Mouse (Mus musculus) G1E-ER4 (cell line): ENCODE results near the gene Gna11. TPM values are rescaled to one million over a fixed set of nuclear protein-coding genes. Genes with fewer than 3 reads are reported as not detected.

Experiments
- GATA1 ChIP-seq: IDR thresholded peaks from one replicate; pipeline ENCODE4 v1.8.0; 2012; ENCODE audit warnings: low read length, inconsistent platforms
- polyA plus RNA-seq: library from polyadenylated mRNA; stranded (reverse); fragments of >175 nt; gene quantifications from 2 replicates; pipeline ENCODE4 v1.2.3, GENCODE M21; 2012

Gna11 gene
- polyA plus RNA-seq, 1 experiment, result 15.0 TPM

DNA sequence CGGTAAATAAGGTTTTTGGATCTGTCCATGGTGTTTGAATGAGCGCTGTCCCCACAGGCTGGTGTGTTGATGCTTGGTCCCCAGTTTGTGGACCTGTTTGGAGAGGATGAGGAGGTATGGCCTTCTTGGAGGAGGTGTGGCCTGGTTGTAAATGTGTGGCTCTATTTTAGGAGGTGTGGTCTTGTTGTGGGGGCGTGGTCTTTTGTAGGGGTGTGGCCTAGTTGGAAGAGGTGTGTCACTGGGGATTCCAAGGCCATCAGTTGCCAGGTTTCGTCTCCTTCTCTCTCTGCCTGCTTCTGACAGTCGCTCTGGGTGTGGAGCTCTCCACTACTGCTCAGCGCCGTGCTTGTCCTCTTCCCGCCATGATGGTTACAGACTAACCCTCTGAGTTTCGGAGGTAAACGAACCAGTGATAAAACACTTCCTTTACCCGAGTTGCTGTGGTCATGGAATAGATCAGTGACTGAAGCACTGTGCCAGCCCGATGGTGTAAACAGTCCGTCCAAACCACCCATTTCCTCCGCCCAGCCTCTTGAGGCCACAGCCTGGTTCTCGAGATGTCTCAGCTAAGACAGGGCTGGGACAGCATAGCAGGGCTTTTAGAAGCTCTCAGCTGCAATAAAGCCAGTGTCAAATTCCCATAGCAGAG, 39.9 kb downstream of the Gna11 start:
- TF ChIP-seq GATA1, result no peak

DNA sequence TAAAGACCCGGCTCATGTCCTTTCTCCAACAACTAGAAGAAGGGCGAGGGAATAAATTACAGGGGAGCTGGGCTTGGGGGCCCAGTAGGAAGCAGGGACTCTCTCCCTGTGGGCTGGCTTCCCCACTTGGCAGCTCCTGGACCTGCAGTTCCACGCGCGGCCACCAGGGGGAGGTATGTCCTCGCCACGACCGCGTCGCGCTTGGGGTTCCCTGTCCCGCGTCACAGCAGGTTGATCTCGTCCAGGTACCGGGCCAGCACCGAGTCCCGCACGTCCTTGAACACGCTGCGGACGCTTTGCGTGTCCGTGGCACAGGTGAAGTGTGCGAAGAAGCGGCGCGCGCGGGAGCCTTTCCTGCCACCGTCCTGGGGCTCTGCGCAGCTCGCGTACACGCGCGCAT, 42.3 kb downstream of the Gna11 start:
- TF ChIP-seq GATA1, result no peak

DNA sequence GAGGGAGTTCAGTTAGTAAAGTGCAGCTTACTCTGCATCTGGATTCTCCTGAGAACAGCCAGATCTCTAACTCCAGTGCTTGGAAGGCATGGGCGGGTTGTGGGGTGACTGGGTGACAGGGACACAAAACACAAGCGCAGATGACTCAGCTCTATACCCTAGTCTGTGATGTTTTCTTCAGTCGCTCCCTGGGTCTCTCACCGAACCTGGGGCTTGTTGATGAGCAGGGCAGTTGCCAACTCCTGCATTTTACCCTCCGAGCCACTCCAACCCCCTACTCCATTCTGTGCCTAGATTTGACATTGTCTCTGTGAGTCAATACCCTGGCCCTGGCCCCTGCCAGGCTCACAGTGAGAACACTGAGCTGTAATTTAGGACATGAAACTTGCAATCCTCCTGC, 43.1 kb downstream of the Gna11 start:
- no peak for TF ChIP-seq GATA1

DNA sequence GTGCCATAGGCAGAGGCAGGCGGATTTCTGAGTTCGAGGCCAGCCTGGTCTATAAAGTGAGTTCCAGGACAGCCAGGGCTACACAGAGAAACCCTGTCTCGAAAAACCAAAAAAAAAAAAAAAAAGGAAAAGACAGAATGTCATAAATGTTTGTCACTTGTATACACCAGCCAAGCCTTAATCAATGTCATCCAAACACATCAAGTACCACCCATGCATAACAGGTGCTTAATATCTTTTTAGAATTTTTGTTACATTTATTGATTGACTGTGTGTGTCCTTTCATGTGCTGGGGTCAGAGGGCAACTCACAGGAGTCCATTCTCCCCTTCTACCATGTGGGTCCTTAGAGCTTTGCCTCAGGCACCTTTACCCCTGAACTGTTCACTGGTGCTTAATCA, 45.0 kb downstream of the Gna11 start, which contains the start of gene S1pr4:
Gene S1pr4, minus strand, starts transcription at position 101 of the 400 bp plus-strand sequence.
- no peak for TF ChIP-seq GATA1

DNA sequence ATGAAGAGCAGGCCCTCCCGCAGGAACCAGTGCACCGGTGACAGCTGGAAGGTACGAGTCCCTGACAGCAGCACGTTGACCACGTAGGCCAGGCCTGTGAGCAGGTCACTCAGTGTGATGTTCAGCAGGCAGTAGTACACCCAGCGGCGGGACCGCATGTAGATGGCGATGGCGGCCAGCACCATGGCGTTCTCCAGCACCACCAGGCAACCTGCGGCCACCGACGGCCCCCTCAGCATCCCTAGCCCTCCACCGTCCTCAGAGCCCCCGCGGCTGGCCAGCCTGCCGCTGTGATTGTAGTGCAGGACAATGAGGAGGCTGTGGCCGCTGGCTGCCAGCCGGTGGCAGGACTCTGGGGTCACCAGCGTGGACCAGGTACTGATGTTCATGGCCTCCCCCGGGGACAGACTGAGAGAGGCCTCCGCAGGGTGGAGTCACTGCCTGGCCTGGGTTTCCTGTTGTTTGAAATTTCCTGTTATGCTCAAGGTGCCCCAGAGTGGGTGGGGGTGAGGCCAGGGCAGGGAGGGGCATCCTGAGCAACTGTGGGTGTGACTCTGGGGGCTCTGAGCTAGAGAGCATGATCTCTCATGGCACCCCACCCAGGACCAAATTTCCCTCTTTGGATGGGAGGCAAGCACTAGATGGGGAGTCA, 45.6 kb downstream of the Gna11 start:
- no peak for TF ChIP-seq GATA1

DNA sequence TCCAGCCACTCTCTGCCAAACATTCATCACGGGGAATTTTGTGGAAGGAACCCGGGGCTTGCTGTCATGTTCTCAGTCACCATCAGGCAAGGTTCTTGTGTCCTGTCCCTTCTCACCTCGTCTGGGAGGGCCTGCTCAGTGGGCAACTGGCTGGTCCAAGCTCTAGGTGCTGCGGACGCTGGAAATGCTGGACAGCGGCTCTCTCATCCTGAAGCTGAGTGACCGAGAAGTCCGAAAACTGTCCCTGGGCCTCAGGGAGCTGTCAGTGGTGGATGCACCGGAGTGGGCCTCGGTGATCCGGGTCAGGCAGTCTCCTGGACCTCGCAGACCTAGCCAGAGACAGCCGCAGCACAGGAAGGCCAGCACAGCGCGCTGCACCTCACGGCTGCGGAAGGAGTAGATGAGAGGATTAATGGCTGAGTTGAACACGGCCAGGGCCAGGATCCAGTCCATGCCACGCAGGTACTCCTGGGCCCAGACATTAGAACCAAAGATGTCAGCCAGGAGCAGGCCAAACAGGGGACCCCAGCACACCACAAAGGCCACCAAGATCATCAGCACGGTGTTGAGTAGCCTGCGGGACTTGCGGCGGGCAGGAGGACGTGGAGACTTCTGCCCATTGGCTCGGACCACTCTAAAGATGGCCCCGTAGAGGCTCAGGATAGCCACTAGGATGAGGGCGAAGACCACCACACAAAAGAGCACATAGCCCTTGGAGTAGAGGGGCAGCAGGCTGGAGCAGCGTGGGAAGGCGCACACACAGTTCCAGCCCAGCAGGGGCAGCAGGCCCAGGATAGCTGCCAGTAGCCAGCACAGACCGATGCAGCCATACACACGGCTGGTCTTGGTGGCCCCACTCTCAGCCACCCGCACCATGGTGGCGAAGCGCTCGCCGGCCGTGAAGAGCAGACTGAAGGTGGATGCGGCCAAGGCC, 46.4 kb downstream of the Gna11 start:
- no peak for TF ChIP-seq GATA1

DNA sequence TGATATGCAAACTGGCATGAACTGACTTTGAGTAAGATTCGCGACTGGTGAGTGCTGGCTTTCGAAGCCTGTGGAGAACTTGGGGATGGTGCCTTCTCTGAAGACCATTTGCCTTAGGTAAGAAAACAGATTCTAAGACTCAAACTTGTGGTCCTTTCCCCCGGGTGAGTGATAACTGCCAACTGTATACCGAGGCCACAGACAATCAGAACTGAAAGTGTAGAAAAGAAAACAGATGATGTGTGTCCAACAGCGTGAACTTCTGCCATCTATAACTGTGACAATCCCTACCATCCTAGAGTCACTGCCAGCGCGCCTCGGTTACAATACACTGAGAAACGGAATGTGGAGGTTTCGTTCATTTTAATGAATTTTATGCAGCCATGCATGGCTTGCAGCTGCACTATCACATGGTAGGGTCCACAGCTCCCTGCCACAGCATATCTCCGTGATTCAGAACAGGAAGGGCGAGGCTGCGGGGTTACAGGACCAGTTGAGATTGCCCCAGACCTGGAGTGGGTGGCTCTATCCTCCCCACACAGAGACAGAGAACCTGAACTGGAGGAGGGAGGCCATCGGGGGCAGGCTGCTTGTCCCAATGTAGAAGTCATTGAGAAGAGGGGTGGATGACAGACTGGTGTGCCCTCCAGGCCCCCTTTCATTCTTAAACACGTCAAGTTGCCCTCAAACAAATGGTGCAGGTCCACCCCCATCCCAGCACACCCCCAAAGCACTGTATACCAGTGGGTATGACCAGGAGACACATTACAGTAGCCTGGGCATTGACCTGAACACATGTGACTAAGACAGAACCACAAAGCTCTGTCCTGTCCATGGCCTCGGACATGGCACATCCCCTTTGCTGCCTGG, 47.4 kb downstream of the Gna11 start:
- TF ChIP-seq GATA1, result no peak

DNA sequence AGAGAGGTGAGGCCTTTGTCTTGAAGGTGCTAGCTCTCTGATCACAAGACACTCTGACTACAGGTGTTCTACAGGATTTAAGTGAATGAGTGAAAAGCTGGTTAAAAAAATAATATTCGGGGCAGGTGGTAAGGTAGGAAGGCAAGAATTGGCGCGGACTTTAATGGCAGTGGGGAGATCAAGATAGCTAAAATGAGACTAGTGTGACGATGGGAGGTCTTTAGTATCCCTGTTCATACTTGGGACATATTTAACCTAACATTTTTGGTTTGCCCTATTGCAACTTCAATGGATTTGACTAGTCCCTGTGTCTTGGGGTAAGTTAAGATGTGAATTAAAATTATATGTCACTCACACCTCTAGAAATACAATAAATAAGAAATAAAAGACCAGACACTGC, 48.0 kb downstream of the Gna11 start:
- no peak for TF ChIP-seq GATA1

DNA sequence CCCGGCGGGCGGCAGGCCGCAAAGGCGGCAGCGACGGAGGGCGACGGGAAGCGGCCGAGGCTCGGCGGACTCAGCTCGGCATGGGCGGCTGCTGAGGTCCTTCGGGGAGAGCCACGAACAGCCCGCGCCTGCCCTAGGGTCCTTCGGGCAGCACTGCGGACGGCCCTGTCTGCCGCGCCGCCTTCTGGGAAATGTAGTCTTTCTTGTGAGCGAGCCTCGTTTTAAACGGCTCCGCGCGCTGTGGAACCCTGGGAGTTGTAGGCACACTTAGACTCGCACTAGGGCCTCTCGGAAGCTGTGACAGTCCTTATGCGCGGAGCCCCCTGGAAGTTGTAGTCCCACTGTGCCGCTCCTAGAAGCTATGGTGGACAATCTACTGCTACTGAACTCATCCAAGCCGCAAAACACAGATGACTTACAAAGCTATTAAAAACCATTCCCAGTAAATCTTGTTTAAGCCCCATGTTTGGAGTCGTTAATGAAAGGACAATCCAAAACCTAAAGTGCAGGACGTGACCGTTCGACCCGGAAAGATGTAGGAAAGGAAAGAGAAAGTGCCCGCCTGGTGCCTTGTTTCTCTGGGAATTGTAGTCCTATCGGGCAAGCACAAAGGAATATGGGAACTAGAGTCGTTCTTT, 48.6 kb downstream of the Gna11 start, which contains the start of gene Ncln:
Gene Ncln, minus strand, starts transcription at position 129 of the 638 bp plus-strand sequence.
- no peak for TF ChIP-seq GATA1

DNA sequence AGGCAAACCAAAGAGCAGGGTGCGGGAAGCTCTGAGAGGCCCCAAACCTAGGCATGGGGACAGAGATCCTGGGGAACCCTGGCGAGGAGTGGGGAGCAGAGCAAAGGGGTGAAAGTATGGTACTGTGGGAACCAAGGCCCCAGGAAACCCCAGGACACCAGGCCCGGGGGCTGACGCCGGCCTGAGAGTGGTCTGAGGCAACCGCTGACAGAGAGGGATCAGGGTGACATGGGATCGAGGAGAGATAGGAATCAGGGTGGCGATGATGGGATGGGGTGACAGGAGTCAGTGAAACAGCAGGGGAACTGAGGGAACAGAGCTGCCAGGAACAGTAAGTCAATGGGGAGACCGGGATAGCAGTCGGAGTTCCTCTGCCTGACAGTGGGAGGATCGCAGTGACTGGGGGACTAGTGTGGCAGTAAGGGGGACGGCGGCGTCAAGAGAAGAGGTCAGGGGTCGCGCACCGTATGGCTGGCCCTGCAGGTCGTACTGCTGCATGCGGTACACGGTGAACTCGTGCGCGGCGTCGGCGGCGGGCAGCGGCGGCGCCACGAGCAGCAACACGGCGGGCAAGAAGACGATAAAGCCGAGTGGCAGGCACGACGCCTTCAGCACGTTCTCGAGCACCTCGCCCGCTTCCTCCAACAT, 49.2 kb downstream of the Gna11 start:
- TF ChIP-seq GATA1, result no peak

DNA sequence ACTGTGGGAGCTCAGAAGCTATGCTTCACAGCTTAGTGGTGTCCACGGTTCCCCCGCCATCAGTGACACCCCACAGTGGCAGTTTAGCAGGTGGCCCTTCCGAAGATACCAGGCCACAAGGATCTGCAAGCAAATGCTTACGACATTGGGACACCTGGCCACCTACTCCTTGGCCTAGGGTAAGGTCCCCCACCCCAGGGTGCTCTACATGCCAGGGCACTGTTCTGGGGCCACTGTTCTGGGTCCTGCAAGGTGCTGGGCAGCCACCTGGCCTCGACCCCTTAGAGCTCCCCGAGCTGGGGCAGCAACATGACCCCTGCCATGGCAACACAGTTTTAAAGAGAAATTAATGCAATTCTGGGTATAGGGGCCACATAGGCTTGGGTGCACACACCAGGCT, 49.8 kb downstream of the Gna11 start:
- TF ChIP-seq GATA1, result no peak

DNA sequence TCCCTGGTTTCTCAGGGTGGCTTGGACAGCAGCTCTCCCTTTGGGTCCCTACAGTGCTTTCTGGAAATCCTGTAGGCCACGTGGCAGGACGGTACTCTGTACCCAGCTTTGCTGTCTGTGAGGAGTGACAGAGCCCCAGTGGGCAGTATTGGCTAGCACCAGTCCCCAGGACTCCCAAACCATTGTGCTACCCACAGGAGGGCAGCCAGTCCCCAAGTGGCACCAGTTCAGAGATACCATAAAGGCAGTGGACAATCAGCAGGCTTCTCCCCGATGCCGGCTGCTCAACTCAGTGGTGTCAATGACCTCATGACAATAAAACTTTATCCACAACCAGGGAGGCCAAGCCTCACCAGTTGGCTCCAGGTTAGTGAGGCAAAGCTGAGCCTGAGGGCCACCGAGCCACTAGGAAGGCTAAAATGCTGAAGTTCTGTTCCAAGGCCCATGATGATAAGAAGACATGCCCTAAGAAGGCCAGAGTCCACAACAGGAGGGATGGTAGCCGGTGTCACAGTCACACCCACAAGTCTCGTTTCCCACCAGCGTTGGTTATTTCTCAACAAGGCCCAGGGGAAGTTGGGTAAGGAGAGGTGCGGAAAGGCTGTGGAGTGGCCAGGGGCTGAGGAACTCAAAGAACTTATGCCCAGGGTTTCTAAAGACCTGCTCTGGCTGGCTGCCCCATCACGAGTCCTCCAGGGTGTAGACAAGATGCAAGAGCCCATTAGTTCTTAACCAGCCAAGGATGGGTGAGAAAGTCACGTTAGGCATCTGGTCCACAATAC, 50.5 kb downstream of the Gna11 start:
- no peak for TF ChIP-seq GATA1

DNA sequence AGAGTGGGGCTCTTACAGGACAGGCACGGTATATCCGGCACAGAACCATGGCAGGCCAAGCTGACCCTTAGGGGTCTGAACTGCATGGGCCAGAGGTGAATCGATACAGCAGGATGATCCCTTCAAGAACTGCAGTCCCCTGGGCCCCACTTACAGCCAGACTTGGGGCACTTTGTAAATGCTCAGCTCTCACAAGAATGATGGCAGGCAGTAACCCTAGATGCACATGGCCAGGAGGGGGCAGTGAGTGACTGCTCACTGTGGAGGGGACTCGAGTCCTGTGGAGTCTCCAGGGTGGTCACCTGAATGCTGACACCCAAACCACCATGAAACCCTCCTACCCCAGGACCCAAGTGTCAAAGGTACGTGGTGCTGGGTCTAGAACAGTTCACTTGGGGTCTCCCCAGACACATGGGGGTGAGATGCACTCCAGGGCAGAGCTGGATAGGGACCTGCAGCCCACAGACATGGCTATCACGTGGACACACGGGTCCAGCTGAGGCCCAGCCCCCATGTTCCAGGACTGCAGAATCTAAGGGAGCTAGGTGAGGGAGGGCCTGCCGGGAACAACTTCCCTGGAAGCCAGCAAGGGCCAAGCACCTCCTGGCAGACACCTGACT, 51.3 kb downstream of the Gna11 start:
- TF ChIP-seq GATA1, result no peak
